Mouse (Mus musculus): ENCODE data around the gene Mia.

The Mia gene

DNA sequence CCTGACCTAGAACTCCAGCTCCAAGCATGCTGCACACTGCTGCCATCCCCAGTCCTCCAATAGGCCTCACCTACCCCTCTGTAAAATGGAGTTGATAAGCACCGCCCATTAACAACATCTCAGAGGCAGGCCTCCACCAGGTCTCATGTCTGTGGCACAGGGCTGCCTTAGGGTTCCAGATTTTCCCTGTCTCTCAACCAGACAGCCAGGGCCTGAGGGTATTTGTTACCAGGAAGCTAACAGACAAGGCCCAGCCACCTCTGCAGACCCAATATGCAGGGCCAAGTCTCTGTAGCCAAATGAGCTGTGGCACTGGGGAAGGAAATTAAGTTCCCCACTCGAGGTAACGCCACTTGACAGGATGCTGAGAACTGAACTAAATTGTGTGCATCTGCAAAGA, 20.0 kb downstream of the Mia start:
- no peak for DNase-seq (ENCODE audit: low read depth, low spot score)

DNA sequence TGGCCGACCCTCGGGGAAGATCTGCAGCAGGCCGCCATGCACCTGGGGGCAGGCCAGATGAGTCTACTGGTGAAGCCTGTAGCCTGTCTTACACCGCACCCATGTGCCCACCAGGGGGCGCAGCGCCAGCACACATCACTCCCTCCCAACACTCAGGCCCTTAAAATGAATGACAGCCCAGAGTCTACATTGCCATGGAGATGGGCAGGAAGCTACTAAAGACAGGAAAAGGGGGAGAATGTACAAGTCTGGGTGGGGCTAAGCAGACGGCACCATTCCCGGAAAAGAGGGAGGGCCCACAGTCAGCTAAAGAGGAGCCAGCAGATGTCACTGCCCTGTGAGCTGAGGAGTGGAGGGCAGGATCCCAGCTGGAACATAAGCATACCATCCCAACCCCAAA, 21.1 kb downstream of the Mia start:
- peak; percentile 99 for DNase-seq (ENCODE audit: low read depth, low spot score)

DNA sequence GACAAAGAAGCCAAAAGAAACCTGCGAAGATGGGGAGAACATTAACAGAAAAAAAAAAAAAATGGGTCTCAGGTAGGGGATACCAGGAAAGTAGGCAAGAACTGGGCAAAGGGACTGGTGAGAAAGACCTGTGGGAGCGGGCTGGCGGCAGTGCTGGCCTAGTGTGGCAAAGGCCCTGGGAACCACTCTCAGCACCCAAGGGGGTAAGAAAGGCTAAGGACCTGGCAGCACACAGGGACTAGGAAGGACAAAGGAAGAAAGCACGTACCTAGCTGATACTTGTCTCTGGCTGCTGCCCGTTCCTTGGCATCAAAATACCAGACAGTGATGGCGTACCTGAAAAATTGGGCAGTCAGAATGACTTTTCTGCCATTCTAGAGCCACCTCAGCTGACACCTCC, 21.7 kb downstream of the Mia start:
- no peak for DNase-seq (ENCODE audit: low read depth, low spot score)

GRCm38 (mm10) chr7:27158171-27158570, 22.8 kb downstream of the Mia start:
- no peak for DNase-seq (ENCODE audit: low read depth, low spot score)

DNA sequence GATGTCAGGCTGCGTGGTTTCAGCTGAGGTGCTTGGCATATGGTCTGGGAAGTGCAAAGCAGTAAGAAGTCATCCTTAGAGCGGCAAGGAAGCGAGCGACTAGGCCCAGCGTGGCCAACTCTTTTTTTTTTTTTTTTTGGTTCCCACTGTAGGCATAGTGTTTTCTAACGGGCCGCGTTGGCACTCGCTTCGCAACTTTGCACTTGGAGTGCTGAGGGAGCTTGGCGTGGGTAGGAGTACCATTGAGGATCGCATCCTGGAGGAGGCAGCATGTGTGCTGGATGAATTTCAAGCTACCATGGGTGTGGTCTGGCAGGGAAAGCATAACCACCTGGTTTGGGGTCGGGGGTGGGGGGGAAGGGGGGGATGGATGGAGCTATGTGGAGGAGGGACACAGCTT, 25.0 kb downstream of the Mia start:
- DNase-seq (ENCODE audit: low read depth, low spot score): no peak

- DNase-seq (ENCODE audit: low read depth, low spot score): no peak
Measured at GRCm38 (mm10) chr7:27153205-27153764, 27.7 kb downstream of the Mia start, which contains the start of gene Cyp2t4. TSS of gene Cyp2t4 (plus strand) at chr7:27153714.

- DNase-seq (ENCODE audit: low read depth, low spot score): no peak
Measured at GRCm38 (mm10) chr7:27136410-27136996, 44.5 kb downstream of the Mia start.

GRCm38 (mm10) chr7:27133757-27134156, 47.2 kb downstream of the Mia start:
- no peak for DNase-seq (ENCODE audit: low read depth, low spot score)

DNA sequence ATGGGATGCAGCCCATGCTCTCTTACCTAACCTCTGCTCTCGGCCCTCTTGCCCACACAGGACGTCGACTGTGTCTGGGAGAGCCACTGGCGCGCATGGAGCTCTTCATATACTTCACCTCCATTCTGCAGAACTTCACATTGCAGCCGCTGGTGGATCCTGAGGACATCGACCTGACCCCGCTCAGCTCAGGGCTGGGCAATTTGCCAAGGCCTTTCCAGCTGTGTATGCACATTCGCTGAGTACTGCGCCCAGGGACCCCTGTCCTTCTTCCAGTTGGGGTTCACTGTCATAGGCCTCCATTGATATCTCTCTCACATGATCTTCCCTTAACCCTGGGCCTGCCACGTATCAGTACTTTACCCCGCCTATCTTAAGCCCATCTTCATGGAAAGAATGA, 47.8 kb downstream of the Mia start:
- DNase-seq (ENCODE audit: low read depth, low spot score): no peak

- peak; percentile 85 for DNase-seq (ENCODE audit: low read depth, low spot score)
Measured at GRCm38 (mm10) chr7:27132588-27132987, 48.4 kb downstream of the Mia start.

GRCm38 (mm10) chr7:27131387-27131786, 49.6 kb downstream of the Mia start:
- DNase-seq (ENCODE audit: low read depth, low spot score): no peak

DNA sequence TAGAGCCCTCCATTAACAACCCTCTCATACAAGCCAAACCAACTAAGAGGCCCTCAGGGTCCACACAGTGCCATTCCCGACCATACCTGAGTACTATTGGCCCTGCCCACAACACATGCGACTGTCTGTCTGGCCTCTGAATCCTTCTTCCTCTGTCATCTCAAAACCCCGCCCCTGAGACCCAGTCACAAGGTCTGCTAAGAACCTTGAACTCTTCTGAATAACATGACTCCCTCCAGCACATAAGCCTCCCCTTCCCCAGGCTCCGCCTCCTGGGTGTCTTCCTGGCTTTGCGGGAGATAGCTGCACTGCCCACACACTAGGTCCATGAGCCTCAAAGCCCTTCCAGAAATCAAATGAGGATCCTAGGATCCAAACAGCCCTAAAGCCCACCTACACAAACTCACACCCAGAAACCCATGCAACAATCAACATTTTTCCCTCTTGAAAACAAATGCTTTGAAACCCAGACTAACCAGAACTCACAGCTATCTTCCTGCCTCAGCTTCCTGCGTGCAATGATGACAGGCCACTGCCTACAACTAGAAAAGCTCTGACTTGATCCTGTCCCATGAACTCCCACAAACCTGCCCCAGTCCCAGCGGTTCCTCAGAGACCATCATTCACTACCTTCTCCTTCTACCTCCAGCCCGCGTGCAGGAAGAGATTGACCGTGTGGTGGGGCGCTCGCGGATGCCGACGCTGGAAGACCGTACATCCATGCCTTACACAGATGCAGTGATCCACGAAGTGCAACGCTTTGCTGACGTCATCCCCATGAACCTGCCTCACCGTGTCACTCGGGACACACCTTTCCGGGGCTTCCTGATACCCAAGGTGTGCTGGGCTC, 50.2 kb downstream of the Mia start:
- peak; percentile 73 for DNase-seq (ENCODE audit: low read depth, low spot score)

DNA sequence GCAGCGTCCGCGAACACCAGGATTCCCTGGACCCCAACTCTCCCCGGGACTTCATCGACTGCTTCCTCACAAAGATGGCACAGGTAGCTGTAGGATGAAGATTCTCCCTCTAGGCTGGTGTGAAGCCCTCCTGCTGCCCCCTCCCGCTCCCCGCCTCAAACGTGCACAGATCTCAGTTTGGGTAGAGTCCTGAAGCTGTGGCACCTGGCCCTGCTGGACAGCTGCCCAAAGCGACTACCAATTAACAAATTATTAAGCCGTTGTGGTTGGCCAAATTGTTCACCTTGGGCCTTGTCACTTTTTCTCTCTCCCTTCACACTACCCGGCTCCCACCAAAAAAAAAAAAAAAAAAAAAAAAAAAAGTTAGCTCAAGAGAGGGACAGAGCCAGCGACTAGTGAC, 51.1 kb downstream of the Mia start:
- DNase-seq (ENCODE audit: low read depth, low spot score): no peak
